Mouse (Mus musculus): ENCODE measurements around the gene Camta1.
A peak's percentile ranks its signal among the peaks of the same experiment; 100 is the strongest.

Gene Camta1

DNA sequence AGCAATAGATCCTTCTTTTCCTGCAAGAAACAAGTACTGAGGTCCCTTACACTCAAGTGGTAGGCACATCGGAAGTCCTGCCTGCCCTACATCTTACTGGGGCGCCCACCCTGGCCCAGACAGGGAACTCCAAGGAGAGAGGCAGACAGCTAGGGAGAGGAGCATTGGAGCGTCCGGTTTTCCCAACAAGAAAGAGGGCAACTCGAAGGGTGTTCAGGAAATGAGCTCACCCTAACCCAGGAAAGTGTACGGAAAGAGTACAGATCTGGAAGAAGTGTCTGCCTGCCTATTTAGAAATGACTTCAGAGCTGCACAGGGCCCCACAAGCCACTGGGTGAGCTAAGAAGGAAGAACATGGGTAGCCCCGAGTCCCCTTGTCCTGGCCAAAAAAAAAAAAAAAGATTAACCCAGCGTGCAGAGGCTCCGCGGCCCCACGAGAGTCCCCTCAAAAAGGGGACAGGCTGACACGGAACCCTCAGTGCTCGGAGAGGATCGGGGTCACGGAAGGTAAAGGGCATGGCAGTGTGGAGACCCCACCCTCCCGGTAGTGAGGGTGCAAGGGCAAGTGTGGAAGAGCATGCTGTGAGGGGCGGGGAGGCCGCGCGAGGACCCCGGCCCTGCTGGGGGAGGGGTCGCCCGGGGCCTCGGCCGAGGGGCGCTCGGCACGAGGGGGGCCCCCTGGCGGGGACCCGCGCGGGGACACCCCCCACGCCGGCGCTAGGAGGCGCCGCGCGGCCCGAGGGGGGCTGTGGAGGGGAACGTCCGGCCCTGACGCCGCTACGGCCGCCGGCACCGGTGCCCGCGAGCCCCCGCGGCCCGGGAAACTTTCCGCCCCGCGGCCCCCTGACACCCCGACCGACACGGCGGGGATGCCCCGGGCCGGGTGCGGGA is 990 bp downstream of the Camta1 start:
- DNase-seq, result peak; percentile 67 to 72

GRCm38 (mm10) chr4:151859275-151859674 is 2.4 kb downstream of the Camta1 start:
- no peak for DNase-seq

DNA sequence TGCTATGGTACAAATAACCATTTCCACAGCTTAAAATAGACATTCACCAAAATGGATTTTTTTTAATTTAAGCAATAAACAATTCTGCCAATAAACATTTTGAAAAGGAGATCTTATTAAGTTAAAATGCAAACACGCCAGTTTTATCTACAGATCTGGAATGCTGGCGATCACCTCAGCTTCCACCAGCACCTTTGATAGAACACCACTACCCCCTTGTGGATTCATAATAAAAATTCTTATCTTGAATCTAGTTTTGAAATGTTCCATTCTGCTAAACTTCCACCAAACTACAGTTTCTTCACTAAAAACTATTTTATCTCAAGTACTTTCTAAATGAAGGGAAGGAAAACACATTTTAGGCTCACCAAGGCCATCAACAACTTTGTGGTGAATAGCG is 7.7 kb downstream of the Camta1 start:
- DNase-seq, result no peak

GRCm38 (mm10) chr4:151851179-151851578 is 10.5 kb downstream of the Camta1 start:
- DNase-seq, result peak; percentile 55 to 58

DNA sequence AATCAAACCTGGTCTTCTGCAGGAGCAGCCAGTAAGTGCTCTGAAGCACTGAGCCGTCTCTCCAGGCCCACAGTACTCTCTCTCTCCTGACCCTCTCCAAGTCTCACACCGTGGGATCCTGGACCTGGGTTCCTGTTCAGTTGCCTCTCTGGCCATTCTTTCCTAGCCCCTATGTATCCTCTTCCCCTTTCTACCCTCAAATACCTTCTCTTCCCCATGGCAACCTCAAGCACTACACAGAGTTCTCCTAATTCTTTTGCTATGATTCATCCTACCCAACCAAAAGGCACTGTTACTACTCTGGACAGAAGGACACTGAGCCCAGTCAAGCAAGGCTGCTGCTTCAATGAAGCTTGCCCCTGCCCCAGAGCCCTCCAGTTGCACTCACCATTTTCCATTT is 19.1 kb downstream of the Camta1 start:
- no peak for DNase-seq

DNA sequence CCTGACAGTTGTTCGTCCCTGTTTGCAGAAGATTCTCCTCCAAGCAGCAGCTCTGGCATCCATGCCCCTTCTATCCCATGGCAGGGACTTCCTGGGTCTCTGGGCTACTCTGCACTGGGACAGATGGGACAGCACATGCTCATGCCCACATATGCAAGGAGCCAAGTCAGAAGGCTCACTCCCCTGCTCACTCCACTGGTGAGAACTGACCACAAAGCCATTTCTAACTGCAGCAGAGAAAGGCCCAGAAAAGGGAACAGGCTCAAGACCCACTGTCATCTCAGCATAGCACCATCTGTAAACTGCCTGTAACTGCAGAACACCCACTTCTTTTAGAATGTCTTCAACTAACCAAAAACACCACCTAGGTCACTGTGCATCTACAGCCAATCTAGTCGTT is 23.2 kb downstream of the Camta1 start:
- no peak for DNase-seq

GRCm38 (mm10) chr4:151835860-151836259 is 25.8 kb downstream of the Camta1 start:
- DNase-seq, result no peak

DNA sequence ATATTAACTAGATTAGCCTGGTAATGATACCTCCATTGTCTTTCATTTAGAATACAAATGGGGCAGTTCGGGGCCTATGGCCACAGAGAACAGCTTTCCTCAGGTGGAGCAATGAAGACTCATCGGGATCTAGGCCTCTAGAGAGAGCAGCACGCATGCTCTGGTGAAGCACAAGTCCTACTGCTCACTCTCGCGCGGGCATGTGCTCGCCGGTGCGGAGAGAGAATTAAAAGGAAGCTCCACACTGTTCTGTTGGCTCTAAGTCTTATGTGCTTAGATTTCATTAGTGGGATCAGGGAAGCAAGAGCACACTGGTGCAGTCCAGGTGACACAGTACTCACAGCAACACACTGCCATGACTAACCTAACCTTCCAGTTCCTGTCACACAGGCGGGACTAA is 27.1 kb downstream of the Camta1 start:
- no peak for DNase-seq

DNA sequence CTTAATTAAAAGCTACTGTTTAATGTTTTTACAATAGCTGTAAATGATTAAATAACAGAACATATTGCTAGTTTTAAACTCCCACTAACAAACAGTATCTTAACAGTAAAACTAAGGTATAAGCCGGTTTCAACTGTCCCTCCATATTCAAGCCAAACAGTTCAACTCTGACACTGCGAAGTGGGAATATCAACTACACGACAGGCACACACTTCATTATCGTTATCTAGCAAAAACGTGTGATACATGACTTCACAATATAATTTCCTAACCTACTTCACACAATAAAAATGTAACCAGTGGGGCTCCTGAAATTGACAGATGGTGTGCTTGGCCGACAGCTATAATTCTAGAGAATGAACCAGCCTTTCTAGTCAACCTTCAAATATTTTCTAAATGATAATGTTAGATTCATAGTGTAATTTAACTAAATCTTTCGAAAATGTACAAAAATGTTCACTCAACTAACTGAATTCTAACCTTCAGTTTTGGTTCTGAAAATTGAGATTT is 27.7 kb downstream of the Camta1 start:
- DNase-seq, result no peak

DNA sequence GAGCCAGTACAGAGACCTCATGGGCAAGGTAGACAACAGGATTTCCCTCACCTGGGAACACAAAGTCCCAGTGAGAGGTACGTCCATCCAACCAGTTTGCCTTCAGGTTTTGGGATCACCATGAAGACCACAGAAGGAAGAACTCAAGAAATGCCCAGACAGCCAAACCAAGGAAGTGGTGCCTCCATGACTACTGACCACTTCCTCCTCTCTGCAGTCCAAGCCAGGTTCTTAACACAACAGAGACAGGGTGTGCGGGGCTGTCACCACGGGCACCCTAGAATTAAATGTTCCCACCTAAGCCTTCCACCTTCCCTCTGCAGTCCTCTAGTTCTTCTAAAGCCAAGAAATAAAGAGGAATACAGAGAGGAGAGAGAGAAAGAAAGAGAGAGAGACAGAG is 33.8 kb downstream of the Camta1 start:
- no peak for DNase-seq

GRCm38 (mm10) chr4:151827356-151827755 is 34.3 kb downstream of the Camta1 start:
- DNase-seq, result no peak

GRCm38 (mm10) chr4:151823963-151824362 is 37.7 kb downstream of the Camta1 start:
- DNase-seq, result no peak

DNA sequence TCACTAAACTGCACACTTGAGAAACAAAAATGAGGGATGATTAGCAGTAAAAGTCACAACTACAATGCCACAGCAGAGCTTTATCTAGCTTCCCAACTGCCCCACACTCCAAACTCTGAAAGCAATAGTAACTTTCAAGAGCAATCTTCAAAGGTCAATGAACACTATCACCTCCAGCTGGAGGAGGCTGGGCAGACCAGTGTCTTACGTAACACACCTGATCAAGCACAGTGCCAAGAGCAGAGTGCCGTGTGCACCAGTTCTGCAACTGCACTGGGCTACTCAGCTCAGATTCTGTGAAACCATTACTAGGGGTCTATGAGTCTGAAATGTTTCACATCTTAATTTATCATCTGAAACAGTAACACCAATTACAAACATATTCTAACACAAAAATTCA is 38.7 kb downstream of the Camta1 start:
- DNase-seq, result no peak

GRCm38 (mm10) chr4:151817981-151818766 is 43.5 kb downstream of the Camta1 start:
- DNase-seq, result no peak

- no peak for DNase-seq
These were observed 48.0 kb downstream of the Camta1 start for GRCm38 (mm10) chr4:151813711-151814110.

DNA sequence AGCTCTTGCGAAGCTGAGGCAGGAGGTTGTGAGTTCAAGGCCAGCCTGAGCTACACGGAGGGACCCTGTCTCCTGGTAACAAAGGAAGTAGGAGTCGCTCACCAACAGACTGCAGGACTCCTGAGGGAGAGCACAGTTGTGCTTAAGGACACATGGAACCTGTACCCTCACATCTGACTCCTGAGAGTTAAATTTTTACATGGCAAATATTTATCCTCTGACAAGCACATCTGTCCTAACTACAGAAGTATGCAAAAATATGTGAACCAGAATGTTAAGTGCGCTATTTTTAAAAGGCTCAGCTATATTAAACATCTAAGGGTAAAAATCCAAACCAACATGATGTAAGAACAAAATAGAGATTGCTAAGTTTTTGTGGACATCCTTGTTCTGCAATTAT is 56.0 kb downstream of the Camta1 start:
- no peak for DNase-seq

- DNase-seq, result no peak
These were observed 56.6 kb downstream of the Camta1 start for GRCm38 (mm10) chr4:151805046-151805445.

DNA sequence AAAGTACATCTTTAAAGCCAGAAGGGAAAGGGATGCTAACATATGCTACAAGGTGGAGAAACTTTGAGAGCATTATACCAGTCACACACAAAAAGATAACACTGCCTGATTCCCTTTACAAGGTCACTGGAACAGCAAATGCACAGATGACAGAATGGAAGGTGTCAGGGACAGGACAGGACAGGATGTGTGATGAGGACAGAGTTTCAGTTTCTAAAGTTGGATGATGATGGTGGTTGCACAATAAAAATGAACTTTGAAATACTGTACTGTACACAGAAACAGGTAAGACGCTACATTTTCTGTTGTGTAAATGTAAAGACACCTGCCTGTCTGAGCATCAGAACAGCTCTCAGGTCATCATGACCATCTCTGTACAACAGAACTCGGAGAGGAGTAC is 57.5 kb downstream of the Camta1 start:
- DNase-seq, result no peak

DNA sequence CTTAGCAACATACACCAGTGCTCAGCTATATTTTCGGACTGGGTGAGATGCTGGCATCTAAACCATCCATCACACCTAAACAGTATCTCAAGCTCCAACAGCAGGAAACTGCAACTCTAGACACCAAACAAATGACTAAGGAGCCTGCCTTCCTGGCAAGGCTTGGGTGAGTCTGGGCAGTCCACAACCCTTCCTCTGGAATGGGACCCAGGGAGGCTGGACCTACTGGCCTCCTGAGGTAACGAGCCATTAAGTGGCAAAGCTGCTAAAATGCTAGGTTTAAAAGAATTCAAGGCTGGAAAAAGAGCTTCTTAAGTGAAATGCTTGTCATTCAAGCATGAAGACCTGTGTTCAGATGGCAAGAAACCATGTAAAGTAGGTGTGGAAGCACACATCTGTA is 63.0 kb downstream of the Camta1 start:
- no peak for DNase-seq

GRCm38 (mm10) chr4:151793694-151794093 is 68.0 kb downstream of the Camta1 start:
- DNase-seq, result no peak

DNA sequence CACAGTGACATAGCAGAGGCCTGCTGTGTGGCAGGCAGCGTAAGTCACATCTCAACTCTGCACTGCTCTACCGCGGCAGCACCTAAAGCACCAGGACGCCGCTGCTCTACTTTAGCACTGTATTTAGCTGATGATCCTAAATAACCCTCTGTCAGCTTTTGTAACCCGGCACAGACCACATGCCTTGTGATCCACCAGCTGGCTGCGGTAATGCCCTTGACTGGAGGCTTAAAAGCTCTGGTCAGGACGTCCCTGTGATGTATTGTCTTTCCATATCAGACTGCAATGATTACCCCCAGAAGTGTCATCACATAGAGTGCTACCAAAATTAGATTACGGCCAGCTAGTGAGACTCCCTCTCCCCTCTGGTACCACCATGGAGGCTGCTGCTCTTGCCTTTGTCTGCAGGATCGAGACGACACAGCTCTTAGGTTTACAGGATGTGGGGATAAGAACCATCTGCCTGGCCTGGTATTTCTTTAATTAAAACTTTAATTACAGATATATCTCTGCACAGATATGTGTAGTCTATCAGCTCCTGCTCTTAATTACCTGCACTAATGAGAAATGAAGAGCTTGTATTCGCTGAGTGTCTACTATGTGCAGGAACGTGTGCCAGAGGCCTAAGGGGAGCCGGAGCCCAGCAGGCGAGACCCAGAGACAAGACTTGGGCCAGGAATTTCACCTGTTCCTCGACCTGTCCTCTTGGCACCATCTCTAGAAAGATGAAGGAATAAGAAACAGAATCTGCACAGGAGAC is 74.5 kb downstream of the Camta1 start:
- DNase-seq, result no peak

GRCm38 (mm10) chr4:151780511-151780910 is 81.2 kb downstream of the Camta1 start:
- no peak for DNase-seq

DNA sequence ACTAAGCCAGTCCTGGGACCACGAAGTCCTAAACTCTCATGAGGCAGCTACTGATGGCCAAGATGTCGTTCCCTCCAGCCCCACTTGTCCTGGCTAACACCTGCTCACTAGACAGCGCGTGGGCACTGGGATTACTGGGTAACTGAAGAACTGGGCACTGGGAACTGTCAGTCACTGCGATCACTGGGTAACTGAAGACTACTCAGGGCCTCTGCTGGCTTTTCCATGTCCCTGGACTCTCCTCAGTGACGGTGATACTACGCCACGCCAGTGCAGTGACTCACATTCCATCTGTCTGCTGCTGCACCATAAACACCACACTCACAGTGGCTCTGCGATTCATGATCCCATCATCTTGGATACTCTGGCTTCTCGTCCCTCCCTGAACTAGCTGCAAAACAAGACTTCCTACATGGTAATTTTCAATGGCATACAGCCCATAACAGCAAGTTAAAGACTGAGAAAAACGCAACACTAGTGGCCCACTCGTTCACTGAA is 81.7 kb downstream of the Camta1 start:
- no peak for DNase-seq

Measured in thymus, postnatal 36 days (tissue).